Mouse (Mus musculus) hindlimb bud, embryonic 11.5 days (tissue): ENCODE data around the gene Dlx2.

Source experiments
- DNase-seq: peaks from one replicate; pipeline ENCODE4 v3.0.0-alpha.2; 2012; ENCODE audit warnings: low read depth, low spot score; ENCODE audit errors: extremely low spot score

Dlx2 gene

GRCm38 (mm10) chr2:71512326-71512725 is 34.2 kb downstream of the Dlx2 start:
- DNase-seq: no peak

GRCm38 (mm10) chr2:71511209-71511608 is 35.3 kb downstream of the Dlx2 start:
- DNase-seq: no peak

- no peak for DNase-seq
Measured at GRCm38 (mm10) chr2:71504852-71505251, 41.7 kb downstream of the Dlx2 start.

- no peak for DNase-seq
Measured at GRCm38 (mm10) chr2:71499276-71500230, 47.0 kb downstream of the Dlx2 start.

GRCm38 (mm10) chr2:71497175-71497574 is 49.4 kb downstream of the Dlx2 start:
- DNase-seq: no peak

GRCm38 (mm10) chr2:71494971-71495370 is 51.6 kb downstream of the Dlx2 start:
- DNase-seq: no peak

- DNase-seq: no peak
Measured at GRCm38 (mm10) chr2:71494503-71494902, 52.1 kb downstream of the Dlx2 start.
